Mouse (Mus musculus): ENCODE results near the gene Mapkap1. TPM values are rescaled to one million over a fixed set of nuclear protein-coding genes. Genes with fewer than 3 reads are reported as not detected.

The Mapkap1 gene
- total RNA-seq, 2 experiments from 2014 or later = 72.6 to 77.1 TPM

- peak; percentile 92 for DNase-seq
Observed at GRCm38 (mm10) chr2:34638955-34639650, 232.5 kb downstream of the Mapkap1 start.

- DNase-seq = no peak
Observed at GRCm38 (mm10) chr2:34639725-34640124, 233.2 kb downstream of the Mapkap1 start.

GRCm38 (mm10) chr2:34642351-34642750 lies 235.8 kb downstream of the Mapkap1 start:
- DNase-seq = peak; percentile 36

GRCm38 (mm10) chr2:34644571-34645526 lies 238.3 kb downstream of the Mapkap1 start:
- DNase-seq = peak; percentile 43

GRCm38 (mm10) chr2:34645851-34646540 lies 239.4 kb downstream of the Mapkap1 start:
- peak; percentile 80 for DNase-seq

- no peak for DNase-seq
Observed at GRCm38 (mm10) chr2:34646541-34646865, 239.9 kb downstream of the Mapkap1 start.

- no peak for DNase-seq
Observed at GRCm38 (mm10) chr2:34647410-34647809, 240.8 kb downstream of the Mapkap1 start.

GRCm38 (mm10) chr2:34667820-34668219 lies 261.2 kb downstream of the Mapkap1 start:
- DNase-seq = no peak

- no peak for DNase-seq
Observed at GRCm38 (mm10) chr2:34668440-34669191, 262.0 kb downstream of the Mapkap1 start.

GRCm38 (mm10) chr2:34669203-34669746 lies 262.7 kb downstream of the Mapkap1 start:
- peak; percentile 19 for DNase-seq

- DNase-seq = no peak
Observed at GRCm38 (mm10) chr2:34670470-34670869, 263.9 kb downstream of the Mapkap1 start.

- peak; percentile 62 for DNase-seq
Observed at GRCm38 (mm10) chr2:34671385-34672026, 264.9 kb downstream of the Mapkap1 start.

- DNase-seq = no peak
Observed at GRCm38 (mm10) chr2:34673846-34674245, 267.3 kb downstream of the Mapkap1 start.

Other genes starting within 250 kb of the Mapkap1 start
- 10 to 100 TPM; 25.6 to 30.2 TPM for gene Pbx3, start 33.6 kb upstream of the Mapkap1 start, total RNA-seq (2021)